Mouse (Mus musculus): Measurements from ENCODE around the gene Nodal. TPM values are rescaled to one million over a fixed set of nuclear protein-coding genes. Genes with fewer than 3 reads are reported as not detected.

Nodal gene
- not detected for total RNA-seq (2021)
- long read RNA-seq, experiment 1, partial matches to known transcripts = 0 of 1 reads
- long read RNA-seq, experiment 1, other reads (novel, unspliced or antisense) = 0 of 1 reads
- long read RNA-seq, experiment 2 = 0 reads

- DNase-seq = no peak
Observed at GRCm38 (mm10) chr10:61417672-61418071, at the start of gene Nodal. Nodal (plus strand) TSS chr10:61417972.

GRCm38 (mm10) chr10:61369755-61370154, 48.0 kb upstream of the Nodal start:
- no peak for DNase-seq

- peak; percentile 75 to 86 for DNase-seq
Observed at GRCm38 (mm10) chr10:61370273-61370979, 47.3 kb upstream of the Nodal start.

- no peak for DNase-seq
Observed at GRCm38 (mm10) chr10:61371884-61372584, 45.7 kb upstream of the Nodal start.

DNA sequence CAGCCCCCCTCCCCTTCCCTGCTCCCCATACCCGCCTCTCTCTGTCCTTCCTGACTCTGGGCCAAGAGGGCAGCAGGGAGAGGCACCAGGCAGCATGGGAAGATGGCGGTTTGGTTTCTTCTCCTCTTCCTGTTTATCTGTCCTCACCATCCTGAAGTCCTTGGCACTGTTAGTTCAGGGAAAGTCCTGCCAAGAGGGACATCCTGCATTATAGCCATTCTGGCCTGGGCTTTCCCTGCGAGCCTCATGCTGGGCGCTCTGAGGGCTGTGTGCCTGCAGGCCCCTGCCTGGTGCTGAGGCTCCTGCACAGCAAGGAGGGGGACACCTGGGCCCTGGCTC, 45.2 kb upstream of the Nodal start:
- peak in 1 of 2 experiments; percentile 50 for DNase-seq

- DNase-seq = peak in 1 of 2 experiments; percentile 71
Observed at GRCm38 (mm10) chr10:61374076-61374475, 43.7 kb upstream of the Nodal start.

DNA sequence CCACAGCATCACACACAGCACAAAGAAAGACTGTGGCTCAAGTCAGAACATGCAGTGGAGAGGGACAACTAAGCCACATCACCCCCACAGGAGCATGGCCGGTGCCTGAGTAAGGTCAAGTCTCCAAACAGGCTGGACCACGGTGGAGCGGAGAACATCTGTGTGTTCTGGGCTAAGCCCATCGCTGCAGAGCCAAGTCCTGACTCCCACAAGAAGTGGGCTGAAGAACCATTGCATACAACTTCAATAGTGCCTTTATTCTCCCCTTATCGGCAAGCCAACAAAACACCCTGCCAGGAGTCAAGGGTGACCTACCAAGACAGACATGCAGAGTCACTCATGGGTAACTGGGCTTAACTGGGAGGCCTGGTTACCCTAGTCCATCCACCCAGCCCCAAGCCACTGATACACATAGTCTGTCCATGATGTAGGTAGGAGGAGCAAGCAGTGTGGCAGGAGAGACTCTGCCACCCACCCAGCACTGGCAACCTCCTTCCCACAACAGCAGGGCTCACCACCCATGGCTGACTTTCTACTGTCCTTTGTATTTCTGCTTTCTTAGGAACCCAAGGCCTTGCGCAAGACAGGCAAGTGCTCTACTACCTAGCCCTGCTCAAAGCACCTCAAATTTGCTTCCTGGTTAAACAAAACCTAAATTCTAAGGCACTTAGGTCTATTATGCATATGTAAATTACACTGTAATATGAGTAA, 42.8 kb upstream of the Nodal start:
- DNase-seq = peak in 1 of 2 experiments; percentile 42

DNA sequence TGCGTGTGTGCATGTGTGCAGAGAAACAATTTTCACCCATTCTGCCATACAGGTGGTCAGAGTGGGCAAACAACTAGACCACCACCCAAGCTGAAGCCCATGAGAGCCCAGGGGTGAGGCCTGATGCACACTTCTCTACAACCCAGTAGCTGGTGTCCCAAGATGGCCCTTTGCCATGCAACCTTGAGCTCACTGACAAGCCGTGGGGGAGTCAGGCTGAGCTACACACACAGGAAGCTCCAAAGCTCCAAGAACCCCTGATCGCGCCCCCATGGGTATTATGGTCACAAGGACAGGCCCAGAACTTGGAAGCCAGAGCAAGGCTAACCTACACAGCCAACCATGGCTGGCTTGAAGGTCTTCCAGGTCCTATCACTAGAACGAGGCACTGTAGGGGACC, 39.7 kb upstream of the Nodal start:
- DNase-seq = peak in 1 of 2 experiments; percentile 27

- DNase-seq = peak in 1 of 2 experiments; percentile 43
Observed at GRCm38 (mm10) chr10:61378698-61379097, 39.1 kb upstream of the Nodal start.

DNA sequence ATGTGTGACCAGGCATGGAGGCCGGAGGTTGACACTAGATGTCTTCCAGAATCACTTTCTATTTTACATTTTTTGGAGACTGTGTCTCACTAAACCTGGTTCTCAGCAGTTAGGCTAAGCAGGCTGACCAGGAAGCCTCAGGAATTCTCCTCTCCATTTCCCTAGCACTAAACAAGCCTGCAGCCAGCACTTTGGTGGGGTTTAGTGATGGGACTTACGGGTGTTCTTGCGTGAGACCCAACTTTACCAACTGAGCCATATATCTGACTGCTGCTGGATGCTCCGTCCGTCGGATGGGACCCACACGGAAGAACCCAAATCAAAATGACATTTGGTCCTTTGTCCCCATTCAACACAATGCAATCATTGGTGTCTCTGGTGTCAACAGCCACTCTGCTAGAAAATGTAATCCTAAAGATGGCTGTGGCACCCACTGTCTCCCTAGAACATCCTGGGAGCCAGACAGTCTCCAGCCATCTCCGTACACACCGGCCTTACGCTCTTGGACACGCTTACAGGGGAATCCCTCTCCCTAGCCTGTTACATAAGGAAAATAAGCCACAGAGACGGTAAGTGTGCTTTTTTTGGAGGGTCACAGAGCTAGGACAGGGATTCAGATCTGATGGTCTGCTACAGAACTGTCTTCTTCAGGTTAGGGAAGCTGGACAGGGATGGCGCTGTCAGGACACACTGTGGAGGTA, 38.3 kb upstream of the Nodal start:
- DNase-seq = no peak

DNA sequence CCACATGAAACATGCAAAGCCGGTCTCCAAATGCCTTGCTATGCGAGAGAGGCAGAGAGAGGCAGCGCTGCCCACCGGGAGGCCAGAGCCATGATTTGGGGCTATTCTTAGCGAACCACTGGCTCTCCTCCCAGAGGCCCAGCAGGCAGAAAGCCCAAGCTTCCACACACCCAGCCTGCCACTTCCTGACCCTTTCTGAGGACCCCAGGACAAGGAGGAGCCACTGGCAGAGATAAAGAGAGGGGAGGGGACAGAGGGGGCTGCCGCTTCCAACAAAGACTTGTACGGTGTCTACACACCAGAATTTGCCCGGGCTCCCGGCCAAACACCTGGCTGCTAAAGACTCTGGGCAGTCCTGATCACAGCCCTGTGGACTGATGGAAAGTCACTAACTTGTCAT, 37.6 kb upstream of the Nodal start:
- peak; percentile 79 to 81 for DNase-seq

GRCm38 (mm10) chr10:61381823-61382222, 35.9 kb upstream of the Nodal start:
- DNase-seq = peak in 1 of 2 experiments; percentile 69

DNA sequence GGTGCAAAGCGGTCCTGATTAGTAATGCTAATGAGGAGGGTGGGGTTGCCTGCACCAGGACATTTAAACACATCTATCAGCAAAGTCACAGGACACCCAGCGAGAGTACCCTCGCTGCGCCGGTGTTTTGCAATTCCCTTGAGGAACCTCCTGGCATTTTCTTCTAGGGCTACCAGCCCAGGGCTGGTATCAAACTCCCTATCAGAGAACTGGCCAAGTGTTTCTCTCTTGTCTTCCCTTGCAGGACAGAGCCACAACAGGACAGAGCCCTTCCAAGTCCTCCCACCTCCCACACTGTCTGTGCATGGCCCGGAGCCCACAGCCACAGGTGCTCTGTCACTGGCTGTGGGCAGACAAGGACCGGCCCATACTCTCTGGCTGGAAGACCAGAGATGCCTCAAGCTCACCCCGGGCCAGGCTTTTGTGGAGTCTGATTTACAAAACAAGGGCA, 35.5 kb upstream of the Nodal start:
- DNase-seq = peak; percentile 25 to 61

DNA sequence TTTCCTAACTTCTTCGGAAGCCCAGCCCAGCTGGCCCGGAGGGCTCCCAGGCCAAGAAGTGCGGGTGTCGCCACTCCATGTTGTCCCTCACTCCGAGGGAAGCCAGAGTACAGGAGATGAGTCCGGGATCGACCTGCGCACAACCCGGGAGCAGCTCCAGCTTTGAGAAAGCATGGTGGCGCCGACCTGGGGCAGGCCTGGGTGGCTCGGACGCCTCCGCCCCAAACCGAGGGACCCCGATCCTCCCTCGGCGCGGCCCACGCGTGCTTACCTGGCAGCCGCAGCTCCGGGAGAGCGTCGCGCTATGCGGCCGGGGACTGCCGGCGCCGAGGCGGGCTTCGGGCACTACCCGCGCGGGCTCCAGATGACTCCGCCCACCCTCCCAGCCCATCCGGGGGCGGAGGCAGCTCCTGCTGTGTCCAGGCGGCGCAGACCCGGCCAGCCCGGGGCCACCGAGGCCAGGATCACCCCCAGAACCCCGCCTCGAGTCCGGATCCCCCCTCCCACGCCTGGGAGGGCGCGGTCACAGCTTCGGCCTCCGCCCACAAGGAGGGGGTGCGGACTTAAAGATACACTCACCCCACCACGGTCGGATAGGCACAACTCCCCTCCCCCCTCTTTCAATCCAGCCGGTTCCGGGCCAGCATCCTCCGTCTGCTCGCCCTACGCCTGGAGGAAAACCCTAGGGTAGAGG, 34.6 kb upstream of the Nodal start, which contains the start of gene Pald1:
Gene Pald1 (minus strand): TSS at position 510 of the 694 bp plus-strand sequence.
- DNase-seq = peak; percentile 87 to 92

DNA sequence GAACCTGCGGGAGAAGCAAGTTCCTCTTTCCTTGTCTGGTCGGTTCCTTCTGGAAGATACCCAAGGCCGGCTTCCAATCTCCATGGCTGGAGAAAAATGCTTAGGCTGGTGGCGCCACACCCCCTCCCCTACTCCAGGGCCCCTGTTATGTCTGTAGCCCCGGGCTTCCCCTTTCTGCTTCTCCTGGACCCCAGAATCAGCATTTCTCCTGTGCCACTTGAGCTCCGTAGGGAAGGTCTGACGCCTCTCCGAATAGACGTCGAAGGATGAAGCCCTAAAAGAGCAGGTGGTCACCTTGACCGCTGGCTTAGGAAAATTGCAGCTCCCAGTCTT, 34.1 kb upstream of the Nodal start:
- no peak for DNase-seq

DNA sequence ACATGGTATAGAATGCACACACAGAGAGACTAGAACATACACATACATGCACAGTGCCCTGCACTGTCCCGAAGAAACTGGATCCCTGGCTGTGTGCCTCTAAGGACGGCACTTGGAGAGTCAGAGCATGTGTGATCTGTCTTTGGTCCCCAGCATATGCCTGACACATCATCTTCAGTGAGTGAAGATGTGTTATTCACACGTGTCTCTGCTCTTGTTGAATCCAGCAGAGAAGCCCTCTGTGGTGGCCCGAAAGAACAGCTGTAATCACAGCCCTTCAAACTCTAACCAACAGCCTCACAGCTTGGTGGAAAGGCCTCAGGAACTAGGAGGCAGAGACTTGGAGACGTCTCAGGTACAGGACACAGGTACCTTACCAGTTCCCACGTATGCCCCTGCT, 32.6 kb upstream of the Nodal start:
- no peak for DNase-seq

GRCm38 (mm10) chr10:61386284-61386683, 31.5 kb upstream of the Nodal start:
- DNase-seq = peak in 1 of 2 experiments; percentile 15

DNA sequence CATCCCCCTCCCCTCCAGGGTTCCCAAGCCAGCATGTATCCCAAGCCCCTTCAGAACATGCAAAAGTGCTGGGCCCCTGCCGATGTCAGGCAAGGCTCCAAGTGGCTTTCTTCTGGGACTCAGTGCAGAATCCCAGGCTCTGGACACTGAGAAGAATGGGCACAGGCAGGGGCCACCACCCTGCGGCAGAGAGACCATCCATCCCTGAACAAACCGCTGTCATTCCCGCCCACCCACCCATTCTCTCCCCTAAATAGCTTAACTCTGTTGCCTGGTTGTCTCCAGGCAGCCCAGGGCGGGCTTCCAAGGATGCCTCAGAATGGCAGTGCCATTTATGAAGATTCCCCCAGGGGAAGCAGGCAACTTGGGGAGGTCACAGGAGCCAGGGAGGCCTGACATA, 28.8 kb upstream of the Nodal start:
- DNase-seq = no peak

GRCm38 (mm10) chr10:61390148-61390547, 27.6 kb upstream of the Nodal start:
- peak in 1 of 2 experiments; percentile 39 for DNase-seq

DNA sequence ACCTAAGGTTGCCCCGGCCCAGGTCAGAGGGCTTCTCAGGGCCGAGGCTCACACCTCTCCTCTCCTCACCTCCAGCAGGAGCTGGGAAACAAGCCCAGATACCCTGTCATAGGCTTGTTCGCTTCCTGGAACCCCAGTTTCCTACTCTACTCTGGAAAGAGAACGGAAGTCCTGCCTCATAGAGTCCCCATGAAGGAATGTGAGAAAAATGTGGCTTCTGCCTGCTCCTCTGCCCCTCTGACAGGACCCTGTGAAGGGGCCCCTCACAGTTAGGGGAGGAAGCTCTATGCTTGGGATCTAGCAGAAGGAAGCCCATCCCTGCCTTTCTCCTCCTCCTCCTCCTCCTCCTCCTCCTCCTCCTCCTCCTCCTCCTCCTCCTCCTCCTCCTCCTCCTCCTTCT, 25.2 kb upstream of the Nodal start:
- no peak for DNase-seq

DNA sequence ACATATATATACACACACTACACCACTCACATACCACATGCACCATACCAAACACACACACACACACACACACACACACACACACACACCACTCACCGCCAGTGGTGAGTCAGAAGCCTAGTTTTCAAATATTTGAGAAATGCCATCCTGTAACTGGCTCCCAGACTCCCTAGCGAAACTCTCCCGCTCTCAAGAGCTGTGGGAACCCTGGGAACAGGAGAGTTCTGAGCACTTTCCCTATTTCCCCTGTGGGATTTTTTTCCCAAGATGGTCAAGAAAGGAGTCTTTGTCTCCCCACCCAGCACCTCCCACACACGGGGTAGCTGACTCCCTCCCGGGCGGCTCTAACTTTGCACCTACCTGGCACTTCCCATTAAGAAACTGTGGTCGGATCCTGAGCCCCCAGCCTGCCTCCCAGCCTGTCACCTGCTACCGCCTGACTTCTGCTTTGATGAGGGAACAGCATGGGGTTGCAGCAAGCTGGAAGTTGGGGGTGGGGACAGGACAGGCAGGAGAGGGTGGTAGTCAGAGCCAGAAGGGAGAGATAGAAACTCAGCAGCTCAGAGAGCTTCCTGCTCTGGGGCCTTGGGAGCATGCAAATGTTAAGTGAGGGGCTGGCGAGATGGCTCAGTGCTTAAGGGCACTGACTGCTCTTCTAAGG, 23.2 kb upstream of the Nodal start:
- no peak for DNase-seq
